Mouse (Mus musculus): ENCODE results near the gene Olfr1154.

DNA sequence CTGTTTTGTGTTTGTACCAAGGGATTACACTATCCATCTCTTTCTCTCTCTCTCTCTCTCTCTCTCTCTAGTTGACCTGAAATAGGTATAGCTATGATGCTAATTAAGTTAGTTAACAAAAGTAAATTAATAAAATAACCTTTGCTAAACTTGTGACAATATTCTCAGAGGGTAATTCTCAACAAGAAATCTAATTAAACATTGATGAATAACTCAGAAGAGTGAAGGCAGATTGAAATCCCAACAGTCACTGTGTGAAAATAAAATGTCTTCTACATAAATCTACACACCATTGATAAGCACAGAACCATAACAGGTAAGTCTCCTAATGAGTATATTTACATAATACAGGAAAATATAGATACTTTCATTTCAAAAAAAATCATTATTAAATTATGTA, 38.8 kb downstream of the Olfr1154 start, which contains the start of gene Olfr1152:
- TF ChIP-seq CTCF (IDR thresholded peaks at IDR 0.05; ENCODE audit: insufficient read depth, low read depth, low read length) (no peak), POLR2A (IDR thresholded peaks at IDR 0.05; ENCODE audit: insufficient read depth, low read depth, low read length) (no peak)
